Mouse (Mus musculus): ENCODE data around the gene Cct8. TPM values are rescaled to one million over a fixed set of nuclear protein-coding genes. Genes with fewer than 3 reads are reported as not detected.

Gene Cct8
- total RNA-seq (2023), result 162 TPM

GRCm38 (mm10) chr16:87495716-87496447 lies at the start of gene Cct8:
Gene Cct8, minus strand, starts transcription at chr16:87495873.

GRCm38 (mm10) chr16:87454419-87455179 lies 41.1 kb downstream of the Cct8 start, which contains the start of gene Usp16:
Gene Usp16, plus strand, starts transcription at chr16:87454703.

GRCm38 (mm10) chr16:87440184-87440686 lies 55.4 kb downstream of the Cct8 start, which contains the start of gene Rwdd2b:
Gene Rwdd2b, minus strand, starts transcription at chr16:87440573.

Other genes with a start within 250 kb of the Cct8 start
- 31.7 TPM for gene N6amt1, start 141.7 kb downstream of the Cct8 start, total RNA-seq (2023)
- gene Ltn1, start 63.3 kb downstream of the Cct8 start, total RNA-seq (2023), result 43.3 TPM
- 4.7 TPM for gene Rwdd2b, start 55.3 kb downstream of the Cct8 start, total RNA-seq (2023)
- gene Usp16, start 41.2 kb downstream of the Cct8 start, total RNA-seq (2023), result 159 TPM
- not detected for gene Map3k7cl, start 57.5 kb upstream of the Cct8 start, total RNA-seq (2023)
- 44.4 TPM for gene Bach1, start 203.1 kb upstream of the Cct8 start, total RNA-seq (2023)